Mouse (Mus musculus) forebrain, embryonic 12.5 days (tissue): ENCODE data around the gene Slc25a13. TPM values are rescaled to one million over a fixed set of nuclear protein-coding genes. Genes with fewer than 3 reads are reported as not detected.

Source experiments
- ATAC-seq: fragments of 200-750 bp; cut with Nextera tagmentation; 2 replicates; pipeline ENCODE4 v1.8.0; 2017; ENCODE audit warnings: moderate TSS enrichment; ENCODE audit not compliant: low FRiP score
- H3K27ac ChIP-seq: fragments of 300-500 bp; sonication (generic); 2 replicates; pipeline ENCODE4 v1.5.1; 2016; ENCODE audit warnings: mild to moderate bottlenecking
- H3K27me3 ChIP-seq: fragments of 300-500 bp; sonication (generic); 2 replicates; pipeline ENCODE4 v1.6.1; 2016; ENCODE audit warnings: mild to moderate bottlenecking
- H3K36me3 ChIP-seq: fragments of 300-500 bp; sonication (generic); replicated peaks from 2 replicates; pipeline ENCODE4 v1.6.1; 2016; ENCODE audit warnings: mild to moderate bottlenecking
- H3K4me1 ChIP-seq: fragments of 300-500 bp; sonication (generic); 2 replicates; pipeline ENCODE4 v1.6.1; 2016
- H3K4me2 ChIP-seq: fragments of 300-500 bp; sonication (generic); 2 replicates; pipeline ENCODE4 v1.6.1; 2016; ENCODE audit warnings: mild to moderate bottlenecking, moderate library complexity
- H3K4me3 ChIP-seq: fragments of 300-500 bp; sonication (generic); replicated peaks from 2 replicates; pipeline ENCODE4 v1.5.1; 2016; ENCODE audit warnings: mild to moderate bottlenecking
- H3K9ac ChIP-seq: fragments of 300-500 bp; sonication (generic); 2 replicates; pipeline ENCODE4 v1.6.1; 2016; ENCODE audit warnings: mild to moderate bottlenecking
- H3K9me3 ChIP-seq: fragments of 300-500 bp; sonication (generic); 2 replicates; pipeline ENCODE4 v1.6.1; 2016
- WGBS: fragments of 180-500 bp; shearing (Covaris S2); methylation state at CpG from one replicate; pipeline ENCODE4 v1.1.7; 2016; 5-methylcytosine and 5-hydroxymethylcytosine counted together
- polyA plus RNA-seq: library from polyadenylated mRNA; unstranded; fragments of >200 nt; fragmentation: Nextera tagmentation; extraction: Ambion mirVana; gene quantifications from 2 replicates; pipeline ENCODE4 v1.2.1, GENCODE M21; 2016

Gene Slc25a13
- polyA plus RNA-seq, 1 experiment from 2014 or later = 23.6 TPM

- 92% methylated on average over 5 of the region's 5 CpGs for WGBS
- Histone ChIP-seq H3K4me3 (no peak overlapping the region), H3K4me1 (no peaks in the 10 kb centered on the region), H3K27ac (no peak overlapping the region), H3K9me3 (no peaks in the 10 kb centered on the region), H3K4me2 (no peak overlapping the region), H3K9ac (no peak overlapping the region), H3K36me3 (no peaks in the 10 kb centered on the region), H3K27me3 (no peaks in the 10 kb centered on the region)
- ATAC-seq = no peak
These were observed 95.1 kb downstream of the Slc25a13 start for GRCm38 (mm10) chr6:6121904-6122303.

GRCm38 (mm10) chr6:6120841-6121240 lies 96.1 kb downstream of the Slc25a13 start:
- Histone ChIP-seq H3K9me3 (no peaks in the 10 kb centered on the region), H3K4me1 (no peaks in the 10 kb centered on the region), H3K4me3 (no peak overlapping the region), H3K36me3 (no peaks in the 10 kb centered on the region), H3K9ac (no peak overlapping the region), H3K4me2 (no peak overlapping the region), H3K27me3 (no peaks in the 10 kb centered on the region), H3K27ac (no peak overlapping the region)
- no peak for ATAC-seq
- WGBS = 93% methylated on average over 4 of the region's 4 CpGs

- Histone ChIP-seq H3K4me2 (no peak overlapping the region), H3K4me1 (0 out of 2 replicates have a peak, but pooled peaks cover 5% of the 10 kb centered on the region), H3K36me3 (no peaks in the 10 kb centered on the region; the same call in 1 of the 2 replicates), H3K4me3 (no peak overlapping the region), H3K9me3 (no peaks in the 10 kb centered on the region), H3K27ac (no peak overlapping the region), H3K9ac (no peak overlapping the region), H3K27me3 (no peaks in the 10 kb centered on the region)
- no peak for ATAC-seq
- 85% methylated on average over 8 of the region's 8 CpGs for WGBS
These were observed 101.2 kb downstream of the Slc25a13 start for GRCm38 (mm10) chr6:6115771-6116170.

- Histone ChIP-seq H3K4me1 (0 out of 2 replicates have a peak, but pooled peaks cover 5% of the 10 kb centered on the region), H3K36me3 (no peaks in the 10 kb centered on the region; the same call in 1 of the 2 replicates), H3K4me2 (no peak overlapping the region), H3K27ac (no peak overlapping the region), H3K27me3 (no peaks in the 10 kb centered on the region), H3K9ac (no peak overlapping the region), H3K9me3 (no peaks in the 10 kb centered on the region), H3K4me3 (no peak overlapping the region)
- no peak for ATAC-seq
- 86% methylated on average over 7 of the region's 7 CpGs for WGBS
These were observed 103.2 kb downstream of the Slc25a13 start for GRCm38 (mm10) chr6:6113776-6114175.

- Histone ChIP-seq H3K9ac (no peak overlapping the region), H3K27me3 (no peaks in the 10 kb centered on the region), H3K4me3 (no peak overlapping the region), H3K9me3 (no peaks in the 10 kb centered on the region), H3K4me1 (0 out of 2 replicates have a peak, but pooled peaks cover 5% of the 10 kb centered on the region), H3K27ac (no peak overlapping the region), H3K36me3 (no peaks in the 10 kb centered on the region; the same call in 1 of the 2 replicates), H3K4me2 (no peak overlapping the region)
- WGBS = 59% methylated on average over 10 of the region's 10 CpGs
- no peak for ATAC-seq
These were observed 104.0 kb downstream of the Slc25a13 start for GRCm38 (mm10) chr6:6112767-6113528.

GRCm38 (mm10) chr6:6107419-6107966 lies 109.5 kb downstream of the Slc25a13 start:
- H3K4me1 ChIP-seq = peaks cover 11% of the 10 kb centered on the region; the same call in 1 of the 2 replicates
- no peak overlapping the region for H3K4me2 ChIP-seq
- H3K36me3 ChIP-seq = no peaks in the 10 kb centered on the region
- H3K27ac ChIP-seq = no peak overlapping the region
- H3K9me3 ChIP-seq = no peaks in the 10 kb centered on the region
- no peaks in the 10 kb centered on the region for H3K27me3 ChIP-seq
- ATAC-seq = no peak
- H3K9ac ChIP-seq = no peak overlapping the region
- 73% methylated on average over 5 of the region's 5 CpGs for WGBS
- no peak overlapping the region for H3K4me3 ChIP-seq

GRCm38 (mm10) chr6:6105586-6105985 lies 111.4 kb downstream of the Slc25a13 start:
- H3K4me1 ChIP-seq = peaks cover 10% of the 10 kb centered on the region; the same call in 1 of the 2 replicates
- no peaks in the 10 kb centered on the region for H3K9me3 ChIP-seq
- H3K27me3 ChIP-seq = no peaks in the 10 kb centered on the region
- H3K4me3 ChIP-seq = no peak overlapping the region
- no peak overlapping the region for H3K4me2 ChIP-seq
- no peak overlapping the region for H3K27ac ChIP-seq
- H3K36me3 ChIP-seq = no peaks in the 10 kb centered on the region; the same call in 1 of the 2 replicates
- 64% methylated on average over 9 of the region's 9 CpGs for WGBS
- no peak for ATAC-seq
- H3K9ac ChIP-seq = no peak overlapping the region

- Histone ChIP-seq H3K27me3 (no peaks in the 10 kb centered on the region), H3K9me3 (no peaks in the 10 kb centered on the region), H3K4me2 (no peak overlapping the region), H3K4me1 (peaks cover 10% of the 10 kb centered on the region; the same call in 1 of the 2 replicates), H3K9ac (no peak overlapping the region), H3K36me3 (no peaks in the 10 kb centered on the region; the same call in 1 of the 2 replicates), H3K27ac (no peak overlapping the region), H3K4me3 (no peak overlapping the region)
- no peak for ATAC-seq
- 62% methylated on average over 2 of the region's 2 CpGs for WGBS
These were observed 113.5 kb downstream of the Slc25a13 start for GRCm38 (mm10) chr6:6103469-6103868.

- ATAC-seq = no peak
- H3K9me3 ChIP-seq = no peaks in the 10 kb centered on the region
- H3K36me3 ChIP-seq = no peaks in the 10 kb centered on the region; the same call in 1 of the 2 replicates
- H3K9ac ChIP-seq = no peak overlapping the region
- H3K27ac ChIP-seq = no peak overlapping the region
- H3K27me3 ChIP-seq = no peaks in the 10 kb centered on the region
- H3K4me3 ChIP-seq = no peak overlapping the region
- 83% methylated on average over 4 of the region's 4 CpGs for WGBS
- no peak overlapping the region for H3K4me2 ChIP-seq
- H3K4me1 ChIP-seq = peaks cover 10% of the 10 kb centered on the region; the same call in 1 of the 2 replicates
These were observed 115.4 kb downstream of the Slc25a13 start for GRCm38 (mm10) chr6:6101605-6102004.

- no peak overlapping the region for H3K27ac ChIP-seq
- H3K9me3 ChIP-seq = no peaks in the 10 kb centered on the region
- no peak overlapping the region for H3K9ac ChIP-seq
- no peak for ATAC-seq
- WGBS = 91% methylated on average over 9 of the region's 9 CpGs
- no peaks in the 10 kb centered on the region for H3K27me3 ChIP-seq
- peaks cover 10% of the 10 kb centered on the region; the same call in 1 of the 2 replicates for H3K4me1 ChIP-seq
- H3K36me3 ChIP-seq = no peaks in the 10 kb centered on the region; the same call in 1 of the 2 replicates
- no peak overlapping the region for H3K4me3 ChIP-seq
- H3K4me2 ChIP-seq = no peak overlapping the region
These were observed 116.0 kb downstream of the Slc25a13 start for GRCm38 (mm10) chr6:6100892-6101480.

GRCm38 (mm10) chr6:6093978-6094377 lies 123.0 kb downstream of the Slc25a13 start:
- Histone ChIP-seq H3K4me1 (no peaks in the 10 kb centered on the region), H3K4me3 (no peak overlapping the region), H3K27ac (no peak overlapping the region), H3K4me2 (no peak overlapping the region), H3K36me3 (0 out of 2 replicates have a peak, but pooled peaks cover 3% of the 10 kb centered on the region), H3K27me3 (no peaks in the 10 kb centered on the region), H3K9me3 (no peaks in the 10 kb centered on the region), H3K9ac (no peak overlapping the region)
- 81% methylated on average over 3 of the region's 3 CpGs for WGBS
- no peak for ATAC-seq

- H3K27me3 ChIP-seq = no peaks in the 10 kb centered on the region
- H3K9ac ChIP-seq = no peak overlapping the region
- 63% methylated on average over 3 of the region's 3 CpGs for WGBS
- no peak for ATAC-seq
- 0 out of 2 replicates have a peak, but pooled peaks cover 3% of the 10 kb centered on the region for H3K36me3 ChIP-seq
- H3K4me1 ChIP-seq = no peaks in the 10 kb centered on the region
- H3K27ac ChIP-seq = no peak overlapping the region
- H3K4me2 ChIP-seq = no peak overlapping the region
- H3K4me3 ChIP-seq = no peak overlapping the region
- no peaks in the 10 kb centered on the region for H3K9me3 ChIP-seq
These were observed 123.5 kb downstream of the Slc25a13 start for GRCm38 (mm10) chr6:6093522-6093921.
